Mouse (Mus musculus) R1 (cell line): ENCODE measurements around the gene Brinp3.
"Not testable (repeated sequence)": the region's sequence is repeated elsewhere in the genome, so short reads cannot be mapped to it uniquely, and the experiment has no call there.

ENCODE experiments used
- DNase-seq: peaks from one replicate; pipeline ENCODE4 v3.0.0-alpha.2; 2018; ENCODE audit warnings: low read depth, low spot score

Gene Brinp3

GRCm38 (mm10) chr1:146494681-146495331 lies at the start of gene Brinp3:
Brinp3 (plus strand) TSS chr1:146494760.
- DNase-seq: no peak

- DNase-seq: no peak
Measured at GRCm38 (mm10) chr1:146494221-146494620, 339 bp upstream of the Brinp3 start.

- DNase-seq: peak; percentile 21
Measured at GRCm38 (mm10) chr1:146495386-146495785, 826 bp downstream of the Brinp3 start.

GRCm38 (mm10) chr1:146497381-146498081 lies 3.0 kb downstream of the Brinp3 start:
- peak; percentile 62 for DNase-seq

- DNase-seq: peak; percentile 28
Measured at GRCm38 (mm10) chr1:146498085-146498779, 3.7 kb downstream of the Brinp3 start.

GRCm38 (mm10) chr1:146498780-146499114 lies 4.2 kb downstream of the Brinp3 start:
- peak; percentile 7 for DNase-seq

GRCm38 (mm10) chr1:146515377-146515776 lies 20.8 kb downstream of the Brinp3 start:
- no peak for DNase-seq

GRCm38 (mm10) chr1:146523727-146524573 lies 29.4 kb downstream of the Brinp3 start:
- DNase-seq: no peak

GRCm38 (mm10) chr1:146528572-146528971 lies 34.0 kb downstream of the Brinp3 start:
- peak; percentile 49 for DNase-seq

- DNase-seq: no peak
Measured at GRCm38 (mm10) chr1:146546847-146547428, 52.4 kb downstream of the Brinp3 start.

GRCm38 (mm10) chr1:146556982-146557381 lies 62.4 kb downstream of the Brinp3 start:
- no peak for DNase-seq

- DNase-seq: no peak
Measured at GRCm38 (mm10) chr1:146562144-146562543, 67.6 kb downstream of the Brinp3 start.

GRCm38 (mm10) chr1:146584181-146584580 lies 89.6 kb downstream of the Brinp3 start:
- DNase-seq: no peak

GRCm38 (mm10) chr1:146632895-146633294 lies 138.3 kb downstream of the Brinp3 start:
- DNase-seq: no peak

GRCm38 (mm10) chr1:146657214-146657613 lies 162.7 kb downstream of the Brinp3 start:
- no peak for DNase-seq

GRCm38 (mm10) chr1:146700724-146701123 lies 206.2 kb downstream of the Brinp3 start:
- DNase-seq: no peak

- DNase-seq: no peak
Measured at GRCm38 (mm10) chr1:146719556-146719955, 225.0 kb downstream of the Brinp3 start.

- DNase-seq: not testable (repeated sequence)
Measured at GRCm38 (mm10) chr1:146724784-146725513, 230.4 kb downstream of the Brinp3 start.

- no peak for DNase-seq
Measured at GRCm38 (mm10) chr1:146751066-146751465, 256.5 kb downstream of the Brinp3 start.

GRCm38 (mm10) chr1:146783259-146783658 lies 288.7 kb downstream of the Brinp3 start:
- no peak for DNase-seq

GRCm38 (mm10) chr1:146787236-146787635 lies 292.7 kb downstream of the Brinp3 start:
- no peak for DNase-seq
